Mouse (Mus musculus): Measurements from ENCODE around the gene Casq2. TPM values are rescaled to one million over a fixed set of nuclear protein-coding genes. Genes with fewer than 3 reads are reported as not detected.

The Casq2 gene
- polyA plus RNA-seq, 3 experiments from 2014 or later = not detected

- ATAC-seq = no peak
Observed at GRCm38 (mm10) chr3:102083589-102084230, 2.5 kb upstream of the Casq2 start.

- ATAC-seq = no peak
Observed at GRCm38 (mm10) chr3:102084833-102085491, 1.3 kb upstream of the Casq2 start.

GRCm38 (mm10) chr3:102085719-102086118 is 496 bp upstream of the Casq2 start:
- no peak for ATAC-seq

GRCm38 (mm10) chr3:102094841-102095240 is 8.6 kb downstream of the Casq2 start:
- no peak for ATAC-seq

GRCm38 (mm10) chr3:102095412-102095811 is 9.2 kb downstream of the Casq2 start:
- ATAC-seq = no peak

- ATAC-seq = no peak
Observed at GRCm38 (mm10) chr3:102096366-102096765, 10.2 kb downstream of the Casq2 start.

- no peak for ATAC-seq
Observed at GRCm38 (mm10) chr3:102096976-102097375, 10.8 kb downstream of the Casq2 start.

- no peak for ATAC-seq
Observed at GRCm38 (mm10) chr3:102099242-102099641, 13.0 kb downstream of the Casq2 start.

GRCm38 (mm10) chr3:102099793-102100192 is 13.6 kb downstream of the Casq2 start:
- ATAC-seq = no peak

- ATAC-seq = no peak
Observed at GRCm38 (mm10) chr3:102101445-102101844, 15.2 kb downstream of the Casq2 start.

- ATAC-seq = no peak
Observed at GRCm38 (mm10) chr3:102103811-102104565, 17.8 kb downstream of the Casq2 start.

GRCm38 (mm10) chr3:102108201-102108600 is 22.0 kb downstream of the Casq2 start:
- ATAC-seq = no peak

- ATAC-seq = no peak
Observed at GRCm38 (mm10) chr3:102111979-102112599, 25.9 kb downstream of the Casq2 start.

GRCm38 (mm10) chr3:102120947-102121346 is 34.7 kb downstream of the Casq2 start:
- ATAC-seq = no peak

- ATAC-seq = no peak
Observed at GRCm38 (mm10) chr3:102122046-102122445, 35.8 kb downstream of the Casq2 start.

- no peak for ATAC-seq
Observed at GRCm38 (mm10) chr3:102123654-102124053, 37.4 kb downstream of the Casq2 start.

GRCm38 (mm10) chr3:102125546-102125945 is 39.3 kb downstream of the Casq2 start:
- ATAC-seq = no peak

GRCm38 (mm10) chr3:102127114-102127513 is 40.9 kb downstream of the Casq2 start:
- ATAC-seq = no peak

- ATAC-seq = no peak
Observed at GRCm38 (mm10) chr3:102128242-102128641, 42.0 kb downstream of the Casq2 start.

GRCm38 (mm10) chr3:102130478-102130877 is 44.3 kb downstream of the Casq2 start:
- no peak for ATAC-seq

- no peak for ATAC-seq
Observed at GRCm38 (mm10) chr3:102131627-102132324, 45.6 kb downstream of the Casq2 start.

- ATAC-seq = no peak
Observed at GRCm38 (mm10) chr3:102135389-102136113, 49.3 kb downstream of the Casq2 start.
